Mouse (Mus musculus) thymus, postnatal 36 days (tissue): ENCODE data around the gene Cyp4a30b.
"Not testable (repeated sequence)": the region's sequence is repeated elsewhere in the genome, so short reads cannot be mapped to it uniquely, and the experiment has no call there.

ENCODE experiments used
- DNase-seq, 2 experiments: peaks; one replicate each; pipeline ENCODE4 v3.0.0; 2022; ENCODE audit warnings: mixed read lengths in 2 of 2

Cyp4a30b gene

GRCm38 (mm10) chr4:115452304-115452703, at the start of gene Cyp4a30b:
Gene Cyp4a30b, plus strand, starts transcription at chr4:115452604.
- DNase-seq, result no peak

GRCm38 (mm10) chr4:115411324-115411723, 41.1 kb upstream of the Cyp4a30b start, which contains the start of gene Cyp4a12b:
Gene Cyp4a12b, plus strand, starts transcription at chr4:115411624.
- not testable (repeated sequence) for DNase-seq

- DNase-seq, result no peak
Observed at GRCm38 (mm10) chr4:115450577-115451137, 1.7 kb upstream of the Cyp4a30b start.

GRCm38 (mm10) chr4:115473585-115473984, 21.2 kb downstream of the Cyp4a30b start:
- not testable (repeated sequence) for DNase-seq

GRCm38 (mm10) chr4:115476051-115476450, 23.6 kb downstream of the Cyp4a30b start:
- not testable (repeated sequence) for DNase-seq

GRCm38 (mm10) chr4:115481006-115481652, 28.7 kb downstream of the Cyp4a30b start:
- DNase-seq, result no peak

- DNase-seq, result no peak
Observed at GRCm38 (mm10) chr4:115496001-115496400, 43.6 kb downstream of the Cyp4a30b start, which contains the start of gene Cyp4a14. Gene Cyp4a14, minus strand, starts transcription at chr4:115496142.

GRCm38 (mm10) chr4:115497466-115497865, 45.1 kb downstream of the Cyp4a30b start:
- no peak for DNase-seq

GRCm38 (mm10) chr4:115513964-115514363, 61.6 kb downstream of the Cyp4a30b start:
- not testable (repeated sequence) for DNase-seq

GRCm38 (mm10) chr4:115518000-115518399, 65.6 kb downstream of the Cyp4a30b start, which contains the start of gene Cyp4a10:
Gene Cyp4a10, plus strand, starts transcription at chr4:115518264.
- not testable (repeated sequence) for DNase-seq

- no peak for DNase-seq
Observed at GRCm38 (mm10) chr4:115519444-115519843, 67.0 kb downstream of the Cyp4a30b start.
